Mouse (Mus musculus) G1E-ER4 (cell line): Measurements from ENCODE around the gene Trir. TPM values are rescaled to one million over a fixed set of nuclear protein-coding genes. Genes with fewer than 3 reads are reported as not detected.
A peak's percentile ranks its signal among the peaks of the same experiment; 100 is the strongest.

ENCODE experiments used
- GATA1 ChIP-seq: IDR thresholded peaks from one replicate; pipeline ENCODE4 v1.8.0; 2012; ENCODE audit warnings: low read length, inconsistent platforms
- polyA plus RNA-seq: library from polyadenylated mRNA; stranded (reverse); fragments of >175 nt; gene quantifications from 2 replicates; pipeline ENCODE4 v1.2.3, GENCODE M21; 2012

The Trir gene
- polyA plus RNA-seq = 299 and 448 TPM in 2 replicates

DNA sequence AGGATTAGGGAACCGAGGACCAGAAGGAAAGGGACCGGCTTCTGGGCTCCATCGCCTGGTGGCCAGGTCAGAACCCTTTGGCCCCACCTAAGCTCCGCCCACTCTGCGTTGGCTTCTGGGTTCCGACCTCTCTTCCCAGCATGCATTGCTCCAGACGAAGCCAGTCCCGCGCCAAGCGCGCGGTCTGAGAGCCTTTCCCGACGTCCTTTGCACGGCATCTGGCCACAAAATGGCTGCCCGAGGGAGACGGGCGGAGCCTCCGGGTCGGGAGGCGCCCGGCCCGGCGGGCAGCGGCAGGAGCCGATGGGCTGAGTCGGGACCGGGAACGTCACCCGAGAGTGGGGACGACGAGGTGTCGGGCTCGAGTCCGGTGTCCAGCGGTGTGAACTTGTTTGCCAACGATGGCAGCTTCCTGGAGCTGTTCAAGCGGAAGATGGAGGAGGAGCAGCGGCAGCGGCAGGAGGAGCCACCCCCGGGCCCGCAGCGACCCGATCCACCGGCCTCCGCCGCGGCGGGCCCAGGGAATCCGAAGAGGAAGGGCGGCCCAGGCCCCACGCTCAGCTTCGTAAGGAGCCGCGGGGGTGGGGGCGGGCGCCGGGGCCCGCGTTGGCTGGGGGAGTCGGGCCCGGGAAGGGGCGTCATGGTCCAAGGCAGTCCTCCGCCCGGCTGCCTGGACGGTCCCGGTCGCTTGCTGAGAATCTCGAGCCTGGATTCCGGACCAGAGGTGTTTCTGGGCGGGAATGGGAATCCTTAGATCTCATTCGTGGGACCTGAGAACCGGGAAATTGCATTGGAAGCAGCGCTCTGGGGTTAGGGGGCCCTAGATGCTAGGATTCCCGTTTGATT lies at the start of gene Trir:
Gene Trir, plus strand, starts transcription at position 154 of the 846 bp plus-strand sequence.
- TF ChIP-seq GATA1 = no peak

DNA sequence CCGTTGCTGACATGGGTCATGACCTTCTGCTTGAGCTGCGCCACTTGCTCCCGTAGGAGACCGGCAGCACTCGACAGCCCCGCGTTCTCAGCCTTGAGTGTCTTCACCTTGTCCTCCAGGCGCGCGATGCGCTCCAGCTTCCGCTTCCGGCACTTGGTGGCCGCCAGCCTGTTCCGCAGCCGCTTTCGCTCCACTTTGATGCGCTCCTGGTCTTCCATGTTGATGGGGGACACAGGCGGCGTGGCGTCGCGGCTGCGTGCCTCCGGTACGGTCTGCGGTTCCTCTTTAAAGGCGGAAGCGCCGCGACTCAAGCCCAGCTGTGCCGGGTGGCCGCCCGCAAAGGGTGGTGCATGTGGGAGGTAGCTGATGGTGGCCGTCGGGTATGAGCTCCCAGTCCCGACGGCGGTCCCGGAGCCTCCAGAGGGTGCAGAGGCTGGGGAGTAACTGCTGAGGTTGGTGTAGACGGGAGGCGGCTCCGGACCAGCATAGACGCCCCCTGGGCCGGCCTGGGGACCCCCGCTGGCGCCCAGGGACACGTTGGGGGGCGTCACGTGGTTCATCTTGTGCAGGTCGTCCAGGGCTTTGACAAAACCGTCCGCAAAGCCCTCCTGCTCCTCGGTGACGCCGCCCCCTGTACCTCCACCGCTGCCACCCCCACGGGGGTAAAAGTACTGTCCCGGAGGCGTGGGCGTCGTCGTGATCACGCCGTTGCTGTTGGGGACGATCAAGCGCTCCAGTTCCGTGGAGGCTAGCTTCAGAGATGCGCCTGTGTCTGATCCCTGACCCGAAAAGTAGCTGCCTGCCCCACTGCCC lies 49.0 kb upstream of the Trir start:
- no peak for TF ChIP-seq GATA1

DNA sequence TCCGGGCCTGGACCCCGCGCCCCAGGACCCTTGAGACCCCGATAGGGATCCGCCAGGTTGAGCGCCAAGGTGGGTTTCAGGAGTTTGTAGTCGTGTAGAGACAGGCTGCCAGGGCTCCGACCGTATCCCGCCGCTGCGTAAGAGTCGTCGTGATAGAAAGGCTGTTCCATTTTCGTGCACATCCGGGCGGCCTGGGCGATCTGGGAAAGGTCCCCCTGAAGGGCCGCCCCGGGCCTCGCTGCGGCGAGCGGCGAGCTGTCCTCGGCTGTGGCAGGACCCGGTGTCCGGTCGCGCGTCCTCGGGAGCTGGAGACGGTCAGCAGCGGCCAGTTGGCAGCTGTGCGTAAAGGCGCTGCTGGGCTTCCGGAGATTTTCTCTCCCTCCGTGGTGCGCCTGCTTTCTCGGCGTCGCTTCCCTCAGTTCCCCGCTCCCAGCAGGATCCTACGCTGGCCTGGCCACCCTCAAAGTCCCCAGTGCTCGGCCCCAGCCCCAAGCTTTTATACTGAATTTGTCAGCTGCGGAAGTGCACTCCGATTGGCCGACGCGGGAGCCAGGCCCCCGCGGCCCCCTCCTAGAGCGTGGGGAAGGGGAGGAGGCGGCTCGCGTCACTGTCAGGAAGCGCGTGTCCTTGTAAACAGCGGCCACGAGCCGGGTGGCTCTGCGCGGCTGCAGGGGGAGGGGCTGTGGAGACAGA lies 48.2 kb upstream of the Trir start, which contains the start of gene Junb:
Gene Junb, minus strand, starts transcription at position 471 of the 693 bp plus-strand sequence.
- no peak for TF ChIP-seq GATA1

DNA sequence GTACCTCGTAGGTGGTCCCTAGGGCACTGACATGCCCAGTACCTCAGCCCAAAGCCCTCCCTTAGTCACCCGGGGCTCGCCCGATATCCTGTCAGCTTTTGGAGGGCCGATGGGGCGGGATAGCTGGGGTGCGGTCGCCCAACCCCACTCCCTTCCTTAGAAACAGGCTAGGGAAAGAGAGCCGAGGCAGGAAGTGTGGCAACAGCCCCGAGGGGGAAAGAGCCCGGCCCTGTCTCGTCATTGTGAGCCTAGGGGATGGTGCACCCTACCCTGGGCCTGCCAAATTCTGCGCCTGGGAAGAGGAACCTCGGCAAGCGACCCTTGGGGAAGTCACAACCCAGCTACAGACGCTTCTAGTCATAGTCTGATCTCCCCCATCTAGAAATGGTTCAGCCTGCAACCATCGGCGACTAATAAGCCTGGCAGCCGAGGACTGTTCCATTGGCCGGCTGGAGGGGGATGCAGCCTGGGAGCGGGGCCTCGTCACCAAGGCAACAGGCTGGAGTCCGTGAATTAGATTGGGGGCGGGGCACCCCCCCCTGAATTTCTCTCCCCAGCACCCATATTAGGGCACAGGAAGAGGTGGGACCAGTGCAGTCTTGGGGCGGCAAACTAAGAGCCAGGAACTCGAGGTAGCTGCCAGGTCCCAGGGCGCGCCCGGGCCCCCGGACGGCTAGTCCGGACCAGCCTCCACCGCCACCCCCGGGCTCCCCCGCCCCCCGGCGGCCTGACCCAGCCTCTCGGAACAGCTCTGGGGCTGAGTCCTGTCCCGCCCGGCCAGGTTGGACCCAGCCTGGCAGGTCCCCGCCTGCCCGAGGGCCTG lies 46.8 kb upstream of the Trir start:
- no peak for TF ChIP-seq GATA1

DNA sequence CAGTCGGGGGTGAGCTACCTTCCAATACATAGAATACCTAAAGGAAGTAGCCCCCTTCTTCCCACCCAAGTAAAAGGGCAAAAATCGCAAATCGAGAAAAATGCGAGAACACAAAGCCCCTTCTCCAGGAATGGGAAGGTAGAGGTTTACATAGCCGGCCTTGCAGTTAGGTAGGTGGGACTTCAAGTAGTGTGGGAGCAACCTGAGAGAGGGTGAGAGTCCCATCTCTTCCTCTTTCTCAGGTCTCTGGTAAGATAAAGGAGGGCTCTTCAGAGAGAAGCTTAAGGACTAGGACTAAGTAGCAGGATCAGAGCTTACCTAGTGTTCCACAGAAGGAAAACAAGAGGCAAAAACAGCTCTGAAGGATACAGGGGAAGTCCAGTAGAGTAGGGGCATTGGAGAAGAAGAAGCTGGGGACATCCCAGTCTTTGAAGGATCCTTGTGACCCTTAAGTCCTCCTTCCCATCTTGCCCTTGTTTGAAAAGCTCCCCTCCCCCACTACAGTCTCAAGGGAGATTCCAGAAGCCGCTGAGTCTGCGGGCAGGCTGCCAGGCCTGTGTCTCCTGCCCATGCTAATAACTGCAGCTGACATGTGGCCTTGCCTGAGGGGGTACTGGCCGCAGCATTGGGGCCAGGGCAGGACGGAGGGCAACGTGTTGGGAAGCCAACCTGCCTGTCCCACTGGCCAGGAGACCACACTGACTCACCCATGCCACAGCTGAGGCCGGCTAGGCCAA lies 45.8 kb upstream of the Trir start:
- no peak for TF ChIP-seq GATA1

DNA sequence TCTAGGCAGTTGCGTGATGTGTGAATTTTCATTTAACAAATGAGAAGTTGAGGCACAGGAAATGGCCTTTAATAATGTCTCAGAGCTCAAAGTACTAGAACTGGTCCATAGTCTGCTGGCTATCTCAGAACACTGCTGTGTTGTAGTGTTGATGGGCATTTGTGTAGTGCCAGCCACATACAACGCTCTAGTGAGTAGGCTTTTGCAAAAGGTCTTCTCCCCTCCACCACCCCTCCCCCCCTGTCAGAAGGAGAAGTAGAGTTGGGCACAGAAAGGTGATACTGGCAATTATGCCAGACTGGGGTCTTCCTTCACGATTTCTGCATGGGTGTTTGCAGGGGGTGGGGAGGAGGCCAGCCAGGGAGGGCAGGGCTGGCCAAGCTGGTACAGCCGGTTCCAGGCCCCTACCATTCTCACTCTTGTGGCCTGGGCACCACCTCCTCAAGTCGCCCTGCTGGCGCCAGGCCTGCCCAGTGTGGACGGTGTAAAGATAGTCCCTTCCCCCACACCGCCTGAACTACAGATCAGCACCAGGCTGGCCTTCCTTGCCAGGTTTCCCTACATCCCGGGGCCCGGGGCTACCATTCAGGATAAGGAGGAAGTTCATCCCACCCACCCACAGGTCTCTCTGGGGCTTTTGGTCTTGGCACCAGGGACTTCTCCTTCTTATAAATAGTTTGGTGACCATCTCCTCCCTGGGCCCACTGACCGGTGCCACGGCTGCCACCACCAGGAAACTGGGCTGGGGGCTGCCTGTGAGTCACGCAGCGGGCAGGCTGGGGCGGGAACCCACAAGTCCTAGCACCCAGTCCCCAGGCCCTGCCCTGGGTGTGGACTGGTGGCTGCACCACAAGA lies 44.8 kb upstream of the Trir start:
- no peak for TF ChIP-seq GATA1

DNA sequence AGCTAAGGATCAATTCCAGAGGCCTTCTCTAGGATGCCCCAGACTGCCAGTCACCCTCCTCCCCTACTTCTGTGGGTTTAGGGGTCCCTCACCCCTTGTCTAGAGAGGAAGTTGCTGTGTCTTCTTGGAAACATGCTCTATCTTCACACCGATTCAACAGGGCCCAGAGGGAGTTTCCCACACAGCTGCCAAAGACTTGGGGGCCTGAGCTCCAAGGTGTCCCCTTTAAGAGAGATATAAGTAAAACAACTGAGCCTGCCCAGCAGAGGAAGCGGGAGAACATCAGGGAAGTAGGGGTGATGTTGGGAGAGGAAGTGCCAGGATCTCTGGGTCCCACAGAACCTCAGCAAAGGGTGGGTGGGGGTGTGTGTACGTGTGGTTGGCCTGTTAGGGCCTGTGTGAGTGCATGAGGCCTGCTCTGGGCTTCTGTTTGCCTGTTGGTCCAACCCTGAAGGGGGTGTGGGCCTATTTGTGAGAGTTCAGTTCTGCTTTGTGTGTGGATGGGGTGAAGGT lies 44.1 kb upstream of the Trir start:
- TF ChIP-seq GATA1 = no peak

DNA sequence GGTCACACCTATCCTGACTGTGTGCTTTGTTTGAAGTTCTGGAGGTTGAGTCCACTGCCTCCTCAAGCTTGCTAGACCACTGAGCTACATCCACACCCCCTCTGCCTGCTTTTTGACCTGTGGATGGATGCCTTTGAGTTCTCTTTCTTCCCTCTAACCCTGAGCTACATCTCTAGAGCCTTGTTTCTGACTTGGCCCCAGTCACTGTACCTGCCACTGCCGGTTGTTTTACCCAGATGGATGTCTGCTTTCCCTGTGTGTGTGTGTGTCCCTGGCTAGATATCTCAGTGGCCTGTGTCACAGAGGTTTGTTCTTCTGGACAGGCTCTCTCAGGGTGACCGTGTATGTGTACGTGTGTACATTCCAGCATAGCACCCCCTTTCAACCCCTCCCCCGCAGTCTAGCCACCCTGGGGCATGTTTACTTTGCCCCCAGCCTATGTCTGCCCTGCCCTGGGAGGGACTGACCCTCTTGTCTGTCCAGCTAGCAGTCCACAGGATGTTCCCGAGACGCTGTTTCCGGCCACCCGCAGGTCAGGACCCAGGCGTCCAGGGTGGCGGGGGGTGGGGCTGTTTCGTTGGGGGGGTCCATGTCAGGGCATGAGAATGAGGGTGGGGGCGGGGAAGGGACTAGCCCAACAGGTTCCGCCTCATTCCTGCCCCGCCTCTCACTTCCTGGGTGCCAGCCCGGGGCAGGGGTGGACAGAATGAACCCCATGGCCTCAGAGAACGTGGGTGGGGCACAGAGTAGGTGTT lies 42.2 kb upstream of the Trir start:
- no peak for TF ChIP-seq GATA1

DNA sequence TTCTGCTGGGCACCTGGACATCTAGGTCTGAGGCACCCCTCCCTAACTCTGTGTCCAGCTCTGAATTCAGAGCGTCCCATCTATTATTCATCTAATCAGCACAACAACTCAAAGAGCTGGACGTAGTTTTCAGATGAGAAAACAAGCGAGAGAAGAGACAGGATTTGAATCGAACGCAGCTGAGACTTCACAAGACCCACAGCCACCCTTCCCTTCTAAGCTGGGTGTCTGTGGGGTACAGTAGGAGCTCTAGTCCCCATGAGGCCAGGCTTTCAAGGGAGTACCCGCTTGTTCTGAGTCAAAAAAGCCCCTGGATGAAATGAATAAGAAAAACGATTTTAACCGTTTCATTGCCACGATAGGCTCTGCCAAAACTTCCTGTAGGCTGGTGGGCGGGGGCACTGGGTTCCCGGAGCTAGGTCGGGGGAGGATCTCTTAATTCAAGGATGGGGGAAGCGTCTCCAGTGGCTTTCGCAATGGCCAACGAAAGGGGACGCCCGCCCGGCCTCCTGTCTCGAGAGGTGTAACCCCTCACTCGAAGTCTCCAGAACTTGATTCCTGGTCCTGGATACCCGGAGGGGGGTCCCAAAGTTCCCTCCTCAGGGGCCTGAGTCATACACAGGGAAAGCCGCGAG lies 41.5 kb upstream of the Trir start:
- no peak for TF ChIP-seq GATA1

DNA sequence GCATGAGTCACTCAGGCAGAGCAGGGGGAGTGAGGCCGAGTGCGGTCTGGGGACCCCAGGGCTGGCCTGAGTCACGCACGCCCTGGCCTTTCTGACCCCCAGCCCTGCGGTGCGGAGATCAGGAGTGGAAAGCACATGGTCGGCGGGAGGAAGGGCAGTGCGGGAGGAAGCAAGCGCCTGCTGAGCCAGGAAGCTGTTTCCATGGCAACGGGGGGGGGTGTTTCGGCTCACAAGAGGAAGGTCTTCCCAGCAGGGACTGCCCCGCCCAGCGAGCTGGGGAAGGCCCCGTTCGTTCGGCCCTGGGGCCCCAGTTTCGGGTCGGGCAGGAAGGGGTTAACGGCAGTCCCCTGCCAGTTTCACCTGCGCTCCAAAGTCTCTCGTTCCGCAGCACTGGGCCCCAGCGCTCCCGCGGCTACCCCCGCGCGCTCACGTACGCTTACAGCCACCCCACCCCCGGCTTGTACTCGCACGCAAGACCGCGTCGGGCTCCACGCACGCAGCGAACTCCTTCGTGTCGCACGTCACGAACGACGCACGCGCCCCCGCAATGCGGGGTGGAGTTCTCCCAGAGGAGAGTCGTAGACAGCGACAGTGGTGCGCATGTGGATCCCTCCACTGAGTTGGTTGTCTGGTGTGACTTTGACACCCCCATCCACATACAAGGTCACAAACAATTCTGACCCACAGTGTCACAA lies 40.8 kb upstream of the Trir start:
- TF ChIP-seq GATA1 = no peak

DNA sequence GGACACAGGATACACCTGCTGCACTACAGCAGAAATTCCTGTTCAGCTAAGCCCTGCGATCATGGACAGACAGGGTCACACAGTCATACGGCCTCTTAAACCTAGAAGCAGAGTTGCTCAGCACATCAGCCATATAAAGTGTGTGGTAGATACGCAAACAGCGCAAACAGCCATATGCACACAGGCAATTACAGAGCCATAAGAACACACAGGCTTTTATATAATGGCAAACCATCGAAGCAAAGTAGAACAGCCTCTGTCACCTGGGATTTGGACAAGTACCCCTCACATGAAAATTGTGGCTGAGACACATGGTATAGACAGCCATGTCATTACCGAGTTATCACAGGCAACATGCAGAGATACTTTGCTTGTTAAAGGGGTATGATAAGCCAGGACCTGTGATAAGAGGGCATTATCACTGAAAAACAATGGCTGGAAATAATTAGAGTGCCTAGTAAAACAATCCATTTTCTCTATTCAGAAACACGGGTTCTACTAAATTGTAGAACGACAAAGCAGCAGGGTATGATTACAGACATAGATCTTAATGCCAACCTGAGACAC lies 40.2 kb upstream of the Trir start:
- TF ChIP-seq GATA1 = peak; percentile 90
